Mouse (Mus musculus) lung, postnatal 10 days (tissue): Measurements from ENCODE around the gene Pold4.

Experiments used
- DNase-seq: peaks from one replicate; pipeline ENCODE4 v3.0.0; 2021

Pold4 gene

DNA sequence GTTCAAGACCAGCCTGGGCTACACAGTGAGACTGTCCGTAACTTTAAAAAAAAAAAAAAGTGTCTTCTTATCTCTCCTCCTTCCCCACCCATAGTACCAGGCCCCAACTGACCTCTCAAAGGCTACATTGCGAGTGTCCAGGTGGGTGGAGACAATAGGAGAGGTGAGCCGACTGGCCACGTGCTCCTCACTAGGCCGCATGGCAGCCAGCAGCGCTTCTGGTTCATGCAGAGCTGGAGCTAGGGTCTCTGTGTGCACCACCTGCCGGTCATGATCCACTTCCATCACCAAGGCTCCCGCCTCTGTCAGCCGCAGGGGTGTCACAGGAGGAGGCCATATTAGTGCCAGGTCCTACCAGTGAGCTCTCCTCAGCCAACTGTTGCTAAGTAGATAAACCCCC is 48.7 kb downstream of the Pold4 start:
- no peak for DNase-seq

DNA sequence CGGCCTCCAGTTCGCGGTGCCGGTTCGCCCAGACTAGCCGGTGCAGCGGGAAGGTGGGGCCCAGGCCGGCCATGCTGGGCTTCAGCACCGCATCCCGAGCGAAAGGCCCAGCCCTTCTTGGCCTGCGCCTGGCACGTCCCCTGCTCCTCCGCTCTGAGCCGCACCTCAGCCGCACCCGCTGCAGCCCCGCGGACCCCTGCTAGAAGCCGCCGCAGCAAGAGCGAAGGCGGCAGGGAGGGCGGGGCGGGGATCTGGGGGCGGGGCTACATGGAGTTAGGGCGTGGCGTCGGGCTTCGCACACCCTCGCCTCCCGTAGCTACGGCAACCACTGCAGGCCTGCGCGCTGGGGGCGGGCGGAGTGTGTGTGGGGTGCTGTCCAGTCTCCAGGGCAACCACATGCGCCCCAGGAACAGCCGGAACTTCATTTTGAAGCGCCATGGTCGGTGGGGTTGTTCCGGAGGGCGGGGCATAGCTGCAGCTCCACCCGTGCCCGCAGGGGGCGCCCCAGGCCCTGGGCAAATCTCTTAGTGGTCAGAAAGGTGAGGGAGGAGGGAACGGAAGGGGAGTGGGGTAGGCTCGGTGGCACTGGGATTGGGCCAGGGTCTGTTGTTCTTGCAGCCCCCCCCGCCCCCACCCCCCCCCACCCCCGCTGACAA is 51.3 kb downstream of the Pold4 start, which contains the start of gene Ankrd13d:
Gene Ankrd13d (minus strand): TSS at position 240 of the 656 bp plus-strand sequence.
- peak; percentile 94 for DNase-seq
